Mouse (Mus musculus): ENCODE measurements around the gene Ager. TPM values are rescaled to one million over a fixed set of nuclear protein-coding genes. Genes with fewer than 3 reads are reported as not detected.

Gene Ager
- polyA plus RNA-seq, 1 experiment from 2014 or later: 2.4 TPM

Other genes with a start within 250 kb of the Ager start
- not detected in 2 replicates for gene Btnl2, start 243.0 kb upstream of the Ager start, polyA plus RNA-seq (2014; fragmentation: Nextera tagmentation; extraction: Ambion mirVana)
- not detected in 2 replicates for gene Btnl1, start 220.7 kb upstream of the Ager start, polyA plus RNA-seq (2014; fragmentation: Nextera tagmentation; extraction: Ambion mirVana)
- 1.5 and 2.1 TPM in 2 replicates for gene BC051142, start 199.0 kb upstream of the Ager start, polyA plus RNA-seq (2014; fragmentation: Nextera tagmentation; extraction: Ambion mirVana)
- gene Btnl4, start 120.5 kb upstream of the Ager start, polyA plus RNA-seq (2014; fragmentation: Nextera tagmentation; extraction: Ambion mirVana): not detected in 2 replicates
- gene Btnl6, start 80.5 kb upstream of the Ager start, polyA plus RNA-seq (2014; fragmentation: Nextera tagmentation; extraction: Ambion mirVana): not detected in 2 replicates
- 5.9 and 8.7 TPM in 2 replicates for gene Notch4, start 33.6 kb upstream of the Ager start, polyA plus RNA-seq (2014; fragmentation: Nextera tagmentation; extraction: Ambion mirVana)
- gene Gpsm3, start 8.1 kb upstream of the Ager start, polyA plus RNA-seq (2014; fragmentation: Nextera tagmentation; extraction: Ambion mirVana): 2.6 and 4.3 TPM in 2 replicates
- gene Pbx2, start 6.6 kb upstream of the Ager start, polyA plus RNA-seq (2014; fragmentation: Nextera tagmentation; extraction: Ambion mirVana): 17.8 and 17.9 TPM in 2 replicates
- 158 and 169 TPM in 2 replicates for gene Rnf5, start 5.8 kb downstream of the Ager start, polyA plus RNA-seq (2014; fragmentation: Nextera tagmentation; extraction: Ambion mirVana)
- gene Agpat1, start 6.4 kb downstream of the Ager start, polyA plus RNA-seq (2014; fragmentation: Nextera tagmentation; extraction: Ambion mirVana): 93.4 and 101 TPM in 2 replicates
- 1.6 and 2.3 TPM in 2 replicates for gene Egfl8, start 18.1 kb downstream of the Ager start, polyA plus RNA-seq (2014; fragmentation: Nextera tagmentation; extraction: Ambion mirVana)
- gene Ppt2, start 30.6 kb downstream of the Ager start, polyA plus RNA-seq (2014; fragmentation: Nextera tagmentation; extraction: Ambion mirVana): 26.4 and 29.0 TPM in 2 replicates
- 2.4 and 2.7 TPM in 2 replicates for gene Prrt1, start 31.7 kb downstream of the Ager start, polyA plus RNA-seq (2014; fragmentation: Nextera tagmentation; extraction: Ambion mirVana)
- 14.5 and 18.2 TPM in 2 replicates for gene Fkbpl, start 46.9 kb downstream of the Ager start, polyA plus RNA-seq (2014; fragmentation: Nextera tagmentation; extraction: Ambion mirVana)
- 79.5 and 82.9 TPM in 2 replicates for gene Atf6b, start 49.3 kb downstream of the Ager start, polyA plus RNA-seq (2014; fragmentation: Nextera tagmentation; extraction: Ambion mirVana)
- gene Tnxb, start 72.7 kb downstream of the Ager start, polyA plus RNA-seq (2014; fragmentation: Nextera tagmentation; extraction: Ambion mirVana): 0.03 TPM in 1 of 2 replicates, not detected in the other
- 0.05 TPM in 1 of 2 replicates, not detected in the other for gene C4b, start 146.0 kb downstream of the Ager start, polyA plus RNA-seq (2014; fragmentation: Nextera tagmentation; extraction: Ambion mirVana)
- gene Cyp21a1, start 206.7 kb downstream of the Ager start, polyA plus RNA-seq (2014; fragmentation: Nextera tagmentation; extraction: Ambion mirVana): not detected in 2 replicates
- gene Stk19, start 239.1 kb downstream of the Ager start, polyA plus RNA-seq (2014; fragmentation: Nextera tagmentation; extraction: Ambion mirVana): 26.3 and 28.3 TPM in 2 replicates
- gene Dxo, start 239.2 kb downstream of the Ager start, polyA plus RNA-seq (2014; fragmentation: Nextera tagmentation; extraction: Ambion mirVana): 78.5 and 84.9 TPM in 2 replicates